Mouse (Mus musculus) C2C12 (cell line): ENCODE measurements around the gene Tbc1d10c. TPM values are rescaled to one million over a fixed set of nuclear protein-coding genes. Genes with fewer than 3 reads are reported as not detected.

Source experiments
- H3K27me3 ChIP-seq: one replicate; pipeline ENCODE4 v1.6.1; 2011; ENCODE audit not compliant: control insufficient read depth, insufficient read depth, insufficient read length
- H3K36me3 ChIP-seq: one replicate; pipeline ENCODE4 v1.6.1; 2011; ENCODE audit not compliant: control insufficient read depth, insufficient read depth
- H3K4me3 ChIP-seq: one replicate; pipeline ENCODE4 v1.5.1; 2011; ENCODE audit warnings: mild to moderate bottlenecking, control low read depth; ENCODE audit not compliant: poor library complexity, insufficient read depth, severe bottlenecking
- H3K79me2 ChIP-seq: one replicate; pipeline ENCODE4 v1.6.1; 2011; ENCODE audit not compliant: control insufficient read depth, insufficient read depth
- H3K79me3 ChIP-seq: one replicate; pipeline ENCODE4 v1.6.1; 2011; ENCODE audit warnings: low read depth, control low read depth
- H3ac ChIP-seq: one replicate; pipeline ENCODE3; 2011; ENCODE audit warnings: low read depth; ENCODE audit not compliant: control insufficient read depth, insufficient read length
- CEBPB ChIP-seq: IDR thresholded peaks from one replicate; pipeline ENCODE4 v1.6.1; 2011; ENCODE audit warnings: low read depth, mild to moderate bottlenecking, control low read depth, moderate library complexity
- CTCF ChIP-seq: IDR thresholded peaks from one replicate; pipeline ENCODE4 v1.5.1; 2011; ENCODE audit not compliant: control insufficient read depth, insufficient read depth, insufficient read length
- FOSL1 ChIP-seq: IDR thresholded peaks from one replicate; pipeline ENCODE4 v1.8.0; 2011; ENCODE audit warnings: mild to moderate bottlenecking, low read length; ENCODE audit not compliant: poor library complexity, insufficient read depth, severe bottlenecking
- MAX ChIP-seq: IDR thresholded peaks from one replicate; pipeline ENCODE4 v1.6.1; 2011; ENCODE audit warnings: mild to moderate bottlenecking, control low read depth
- MYOD1 ChIP-seq: IDR thresholded peaks from one replicate; pipeline ENCODE4 v1.6.1; 2011; ENCODE audit warnings: low read depth; ENCODE audit not compliant: control insufficient read depth, insufficient read length
- MYOG ChIP-seq: IDR thresholded peaks from one replicate; pipeline ENCODE4 v1.6.1; 2011; ENCODE audit not compliant: control insufficient read depth, insufficient read length; ENCODE audit errors: extremely low read depth
- USF1 ChIP-seq: IDR thresholded peaks from one replicate; pipeline ENCODE4 v1.6.1; 2011; ENCODE audit warnings: low read depth, mild to moderate bottlenecking, control low read depth, moderate library complexity
- polyA plus RNA-seq: library from polyadenylated mRNA; unstranded; fragments of >200 nt; fragmentation: generic; extraction: Trizol; gene quantifications from one replicate; pipeline ENCODE4 v1.2.1, GENCODE M21; 2012; ENCODE audit warnings: missing spikeins

Tbc1d10c gene
- polyA plus RNA-seq, 1 experiment = 0.26 TPM

DNA sequence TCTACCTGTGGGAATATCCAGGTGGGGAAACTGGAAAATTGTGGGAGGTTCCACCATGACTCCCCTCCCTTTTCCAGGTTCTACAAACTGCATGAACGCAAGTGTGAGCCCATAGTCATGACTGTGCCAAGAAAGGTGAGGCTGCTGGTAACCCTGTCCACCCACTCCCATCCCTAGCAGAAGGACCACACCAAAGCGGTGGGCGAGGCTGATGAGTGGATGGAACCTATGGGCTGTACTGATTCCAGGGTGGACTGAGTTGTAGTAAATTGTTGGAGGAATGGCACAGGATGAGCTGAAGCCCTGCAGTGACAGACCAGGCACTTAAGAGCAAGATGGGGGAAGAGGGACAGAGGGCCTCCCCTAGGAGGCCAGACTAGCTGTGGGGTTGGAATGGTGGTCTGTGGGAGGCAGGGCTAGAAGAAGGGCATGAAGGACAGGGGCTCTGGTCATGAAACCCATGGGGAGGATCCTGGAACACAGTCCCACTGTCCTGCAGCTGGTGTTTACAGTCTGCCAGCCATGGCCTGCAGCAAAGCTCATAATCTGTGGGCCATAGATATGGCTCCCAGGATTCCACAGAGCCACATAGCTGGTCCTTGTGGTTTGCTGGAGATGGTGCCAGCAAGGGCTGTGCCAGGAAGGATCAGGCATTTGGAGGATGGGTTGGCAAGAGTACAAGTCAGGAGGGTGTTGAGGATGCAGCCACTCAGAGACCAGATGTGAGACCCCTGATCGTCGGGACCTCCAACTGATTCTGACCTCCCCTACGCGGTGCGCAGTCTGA is 38.4 kb downstream of the Tbc1d10c start:
- Histone ChIP-seq H3K27me3 (no peaks in the 10 kb centered on the region), H3K4me3 (no peak overlapping the region), H3K36me3 (peaks cover 32% of the 10 kb centered on the region), H3K79me2 (peaks cover 28% of the 10 kb centered on the region), H3ac (no peak overlapping the region), H3K79me3 (peaks cover 15% of the 10 kb centered on the region)
- no peak for TF ChIP-seq FOSL1
- TF ChIP-seq MYOD1 = no peak
- TF ChIP-seq USF1 = no peak
- TF ChIP-seq MAX = no peak
- TF ChIP-seq MYOG = no peak
- TF ChIP-seq CEBPB = no peak
- TF ChIP-seq CTCF = no peak

DNA sequence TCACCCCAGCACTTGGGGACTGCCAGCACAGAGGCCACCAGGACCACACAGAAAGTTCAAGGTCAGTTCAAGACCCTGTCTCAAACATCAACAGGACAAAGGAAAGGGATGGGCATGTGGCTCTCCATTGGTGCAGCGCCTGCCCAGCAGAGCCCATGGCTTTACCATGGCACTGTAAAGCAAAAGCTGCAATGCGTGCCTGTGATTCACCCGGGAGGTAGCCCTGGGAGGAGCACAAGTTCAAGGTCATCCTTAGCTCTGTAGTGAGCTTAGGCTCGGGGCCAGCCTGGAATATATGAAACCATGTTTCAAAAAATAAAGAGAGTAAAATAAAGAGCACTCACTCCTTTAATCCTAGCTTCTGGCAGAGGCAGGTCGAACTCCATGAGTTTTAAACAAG is 39.2 kb downstream of the Tbc1d10c start:
- Histone ChIP-seq H3K79me2 (peaks cover 28% of the 10 kb centered on the region), H3K79me3 (peaks cover 15% of the 10 kb centered on the region), H3K27me3 (no peaks in the 10 kb centered on the region), H3K36me3 (peaks cover 32% of the 10 kb centered on the region), H3K4me3 (no peak overlapping the region), H3ac (no peak overlapping the region)
- TF ChIP-seq CTCF = no peak
- TF ChIP-seq CEBPB = no peak
- TF ChIP-seq MYOD1 = no peak
- no peak for TF ChIP-seq FOSL1
- TF ChIP-seq MAX = no peak
- TF ChIP-seq MYOG = no peak
- no peak for TF ChIP-seq USF1

DNA sequence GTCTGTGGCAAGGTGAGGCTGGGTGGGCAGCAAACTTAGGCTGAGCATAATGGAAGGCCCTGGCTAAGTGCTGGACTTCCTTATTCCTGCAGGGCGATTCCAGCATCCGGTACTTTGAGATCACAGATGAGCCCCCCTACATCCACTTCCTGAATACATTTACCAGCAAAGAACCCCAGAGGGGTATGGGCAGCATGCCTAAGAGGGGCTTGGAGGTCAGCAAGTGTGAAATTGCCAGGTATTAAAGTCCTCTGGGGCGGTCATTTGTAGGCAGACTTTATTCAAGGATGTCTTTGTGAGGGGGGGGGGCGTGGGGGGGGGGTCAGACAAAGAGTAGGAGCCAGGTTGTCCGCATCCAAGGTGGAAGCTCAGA is 39.6 kb downstream of the Tbc1d10c start:
- Histone ChIP-seq H3K4me3 (no peak overlapping the region), H3K79me3 (peaks cover 15% of the 10 kb centered on the region), H3K79me2 (peaks cover 28% of the 10 kb centered on the region), H3K27me3 (no peaks in the 10 kb centered on the region), H3K36me3 (peaks cover 32% of the 10 kb centered on the region), H3ac (no peak overlapping the region)
- TF ChIP-seq USF1 (no peak), MAX (no peak), CTCF (no peak), MYOG (no peak), MYOD1 (no peak)

DNA sequence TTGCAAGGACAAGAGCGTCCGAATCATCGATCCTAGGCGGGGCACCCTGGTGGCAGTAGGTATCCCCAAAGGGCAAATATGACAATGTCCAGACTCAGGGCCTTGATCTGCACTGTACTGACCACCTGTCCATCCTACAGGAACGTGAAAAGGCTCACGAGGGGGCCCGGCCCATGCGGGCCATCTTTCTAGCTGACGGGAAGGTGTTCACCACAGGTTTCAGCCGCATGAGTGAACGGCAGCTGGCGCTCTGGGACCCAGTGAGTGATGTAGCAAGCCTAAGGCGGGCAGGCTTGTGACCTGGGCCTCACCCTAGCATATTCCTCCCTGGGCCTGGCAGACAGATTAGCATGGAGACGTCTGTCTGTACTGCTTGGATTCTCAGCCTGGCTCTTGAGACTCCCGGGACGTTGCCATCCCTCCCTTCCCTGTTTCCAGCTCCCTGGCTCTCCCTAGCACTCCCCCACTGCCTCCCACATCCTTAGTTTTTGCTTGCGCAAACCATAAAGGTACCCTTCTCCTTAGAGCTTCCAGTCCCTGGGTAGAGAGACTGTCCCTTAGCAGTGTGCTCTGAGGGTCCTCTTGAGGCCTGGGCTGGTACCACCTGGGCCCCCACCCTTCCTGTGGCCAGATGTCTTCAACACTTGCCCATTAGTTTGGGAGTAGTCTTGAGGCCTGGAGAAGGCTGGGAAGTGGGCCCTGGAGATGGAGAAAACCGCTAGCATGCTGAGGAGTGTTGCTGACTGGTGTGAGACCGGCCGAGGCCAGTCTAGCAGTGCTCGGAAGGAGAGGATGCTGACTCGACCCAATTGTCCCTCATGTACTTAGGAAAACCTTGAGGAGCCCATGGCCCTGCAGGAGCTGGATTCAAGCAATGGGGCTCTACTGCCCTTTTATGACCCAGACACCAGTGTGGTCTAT is 40.3 kb downstream of the Tbc1d10c start:
- H3K79me2 ChIP-seq = peaks cover 28% of the 10 kb centered on the region
- H3K27me3 ChIP-seq = no peaks in the 10 kb centered on the region
- peaks cover 32% of the 10 kb centered on the region for H3K36me3 ChIP-seq
- no peak for TF ChIP-seq MYOD1
- TF ChIP-seq MAX = no peak
- no peak overlapping the region for H3ac ChIP-seq
- H3K4me3 ChIP-seq = no peak overlapping the region
- peaks cover 15% of the 10 kb centered on the region for H3K79me3 ChIP-seq

DNA sequence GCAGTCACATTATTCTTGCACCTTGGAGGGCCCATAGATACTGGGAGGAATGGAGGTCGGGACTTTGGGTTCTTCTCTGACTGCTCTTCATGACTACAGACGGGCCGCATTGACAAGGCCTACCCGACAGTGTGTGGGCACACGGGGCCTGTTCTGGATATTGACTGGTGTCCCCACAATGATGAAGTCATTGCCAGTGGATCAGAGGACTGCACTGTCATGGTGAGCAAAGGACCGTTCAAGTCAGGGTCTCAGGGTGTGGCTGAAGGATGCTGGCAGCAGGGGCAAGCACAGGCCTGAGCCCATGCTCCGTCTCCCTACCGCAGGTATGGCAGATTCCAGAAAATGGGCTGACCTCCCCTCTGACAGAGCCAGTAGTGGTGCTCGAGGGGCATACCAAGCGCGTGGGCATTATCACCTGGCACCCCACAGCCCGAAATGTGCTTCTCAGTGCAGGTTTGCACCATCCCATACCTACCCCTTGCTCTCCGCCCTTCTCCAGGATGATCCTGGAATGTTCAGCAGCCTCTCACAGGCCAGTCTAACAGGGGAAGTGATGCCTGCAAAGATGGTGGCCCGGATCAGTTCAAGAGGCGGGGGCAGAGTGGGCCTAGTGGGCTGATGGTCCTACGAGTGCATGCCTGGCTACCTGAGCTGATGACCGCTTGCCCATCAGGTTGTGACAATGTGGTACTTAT is 41.2 kb downstream of the Tbc1d10c start:
- TF ChIP-seq MYOD1 = no peak
- H3K27me3 ChIP-seq = no peaks in the 10 kb centered on the region
- peak overlapping the region; percentile 74 for H3K4me3 ChIP-seq
- peaks cover 28% of the 10 kb centered on the region for H3K79me2 ChIP-seq
- peaks cover 15% of the 10 kb centered on the region for H3K79me3 ChIP-seq
- H3K36me3 ChIP-seq = peaks cover 27% of the 10 kb centered on the region
- H3ac ChIP-seq = no peak overlapping the region

DNA sequence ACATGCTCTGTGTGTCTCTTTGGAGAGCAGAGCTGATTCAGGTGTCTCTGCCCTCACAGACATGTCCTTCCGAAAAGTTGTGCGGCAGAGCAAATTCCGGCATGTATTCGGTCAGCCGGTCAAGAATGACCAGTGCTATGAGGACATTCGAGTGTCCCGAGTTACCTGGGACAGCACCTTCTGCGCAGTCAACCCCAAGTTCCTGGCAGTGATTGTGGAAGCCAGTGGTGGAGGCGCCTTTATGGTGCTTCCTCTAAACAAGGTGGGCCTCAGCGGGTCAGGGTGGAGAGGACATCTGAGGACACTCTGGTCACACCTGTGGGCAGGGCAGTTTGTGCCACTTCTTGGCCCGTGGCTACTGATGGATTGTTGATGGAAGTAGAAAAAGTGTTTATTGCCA is 41.8 kb downstream of the Tbc1d10c start:
- H3ac ChIP-seq = peak overlapping the region; percentile 97
- peaks cover 27% of the 10 kb centered on the region for H3K36me3 ChIP-seq
- H3K4me3 ChIP-seq = peak overlapping the region; percentile 74
- TF ChIP-seq CEBPB = no peak
- no peak for TF ChIP-seq MYOD1
- TF ChIP-seq CTCF = no peak
- no peak for TF ChIP-seq FOSL1
- no peak for TF ChIP-seq MAX
- no peak for TF ChIP-seq MYOG
- no peak for TF ChIP-seq USF1
- peaks cover 28% of the 10 kb centered on the region for H3K79me2 ChIP-seq
- no peaks in the 10 kb centered on the region for H3K27me3 ChIP-seq
- peaks cover 15% of the 10 kb centered on the region for H3K79me3 ChIP-seq
